Comparison of ENCODE assay signal across 17 mouse cellular contexts in the genomic region with DNA sequence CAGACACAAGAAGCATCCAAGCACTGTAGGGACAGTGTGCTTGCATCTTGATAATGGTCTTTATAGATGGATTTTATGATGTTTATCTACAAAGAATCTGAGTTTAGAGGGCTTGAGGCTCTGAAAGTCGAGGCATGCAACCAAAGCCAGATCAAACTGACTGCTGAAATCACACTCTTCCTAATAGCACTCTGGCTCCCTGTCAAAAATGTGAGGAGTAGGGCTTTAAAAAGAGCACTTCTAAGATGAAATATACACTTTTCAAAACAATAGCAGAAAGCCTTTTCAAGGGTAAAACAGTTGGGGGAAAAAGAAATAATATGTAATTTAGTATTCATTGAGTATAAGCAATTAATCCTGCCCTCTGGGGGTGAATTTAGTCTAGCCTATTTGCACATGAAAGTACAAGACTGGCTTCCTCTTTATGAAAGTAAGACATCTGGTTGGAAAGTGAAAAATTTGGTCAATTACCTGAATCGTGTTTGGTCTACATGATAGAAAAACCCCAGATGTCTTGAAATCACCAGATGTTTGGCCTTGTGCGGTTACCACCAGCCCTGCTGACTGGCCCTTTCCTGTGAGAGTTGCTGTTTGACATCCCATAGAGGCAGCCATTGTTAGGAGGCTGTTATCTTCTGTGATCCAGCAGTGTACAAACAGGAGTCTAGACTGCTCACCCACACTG.
DNase-seq lines count a peak whose midpoint lies in the region; ATAC-seq lines count a peak whose summit lies in the region.
"Had no signal": no experiment of that assay in that cellular context is flagged by ENCODE, and none has a peak within 500 bp of the region (broad histone marks: within the 10 kb centered on the region; RNA-seq: fewer than 3 reads in every experiment).

No protein-coding gene starts in this region.

- H3K9me3 ChIP-seq in hindbrain, embryonic 13.5 days: 0 out of 2 replicates have a peak, but pooled peaks cover 5% of the 10 kb centered on the region
- H3K9me3 ChIP-seq in hindbrain, embryonic 10.5 days: no peaks in the 10 kb centered on the region
- no peaks in the 10 kb centered on the region for H3K9me3 ChIP-seq in midbrain, embryonic 15.5 days
- no peaks in the 10 kb centered on the region for H3K9me3 ChIP-seq in midbrain, embryonic 11.5 days (ENCODE audit: control insufficient read depth, low read length)
- H3K9me3 ChIP-seq in stomach, embryonic 16.5 days (replicated peaks; ENCODE audit: control insufficient read depth, low read length): no peaks in the 10 kb centered on the region
- H3K9me3 ChIP-seq: liver, embryonic 13.5 days; stomach, embryonic 15.5 days had no signal

- WGBS in hindbrain, embryonic 13.5 days: 52% methylated on average over 3 of the region's 3 CpGs
- WGBS in hindbrain, embryonic 10.5 days: 64% methylated on average over 3 of the region's 3 CpGs
- 33% methylated on average over 3 of the region's 3 CpGs for WGBS in midbrain, embryonic 15.5 days
- 73% methylated on average over 3 of the region's 3 CpGs for WGBS in midbrain, embryonic 11.5 days
- 33% methylated on average over 3 of the region's 3 CpGs for WGBS in stomach, embryonic 16.5 days

- H3K4me2 ChIP-seq in hindbrain, embryonic 13.5 days: no peak overlapping the region
- no peak overlapping the region for H3K4me2 ChIP-seq in midbrain, embryonic 15.5 days
- H3K4me2 ChIP-seq in midbrain, embryonic 11.5 days: no peak overlapping the region
- H3K4me2 ChIP-seq in stomach, embryonic 16.5 days (ENCODE audit: low read depth, low read length): no peak overlapping the region
- H3K4me2 ChIP-seq: liver, embryonic 13.5 days; stomach, embryonic 15.5 days had no signal

- no peak overlapping the region for H3K4me3 ChIP-seq in hindbrain, embryonic 13.5 days
- no peak overlapping the region for H3K4me3 ChIP-seq in hindbrain, embryonic 10.5 days
- no peak overlapping the region for H3K4me3 ChIP-seq in midbrain, embryonic 15.5 days
- H3K4me3 ChIP-seq in midbrain, embryonic 11.5 days (ENCODE audit: low read depth, low read length): no peak overlapping the region
- no peak overlapping the region for H3K4me3 ChIP-seq in stomach, embryonic 16.5 days (replicated peaks; ENCODE audit: low read length)
- H3K4me3 ChIP-seq: erythroblast, embryonic 14.5 days; liver, embryonic 13.5 days; stomach, embryonic 15.5 days had no signal

- H3K27me3 ChIP-seq in hindbrain, embryonic 13.5 days: no peaks in the 10 kb centered on the region
- H3K27me3 ChIP-seq in hindbrain, embryonic 10.5 days (ENCODE audit: insufficient read depth, poor library complexity, severe bottlenecking): no peaks in the 10 kb centered on the region
- no peaks in the 10 kb centered on the region for H3K27me3 ChIP-seq in midbrain, embryonic 15.5 days (replicated peaks)
- H3K27me3 ChIP-seq in midbrain, embryonic 11.5 days (ENCODE audit: control insufficient read depth, insufficient read depth, low read length): no peaks in the 10 kb centered on the region
- no peaks in the 10 kb centered on the region for H3K27me3 ChIP-seq in stomach, embryonic 16.5 days (ENCODE audit: control insufficient read depth, insufficient read depth, low read length)
- H3K27me3 ChIP-seq: liver, embryonic 13.5 days; stomach, embryonic 15.5 days had no signal

- DNase-seq in hindbrain, embryonic 10.5 days (ENCODE audit: low spot score): no peak
- no peak for DNase-seq in midbrain, embryonic 11.5 days (ENCODE audit: low spot score, missing footprints)
- DNase-seq in embryo, embryonic 11 days: peak; percentile 28
- DNase-seq in adrenal gland, adult 18-20 months (ENCODE audit: low spot score in 2 of 2): no peak
- DNase-seq: adrenal gland, adult 2 months; cerebellum, postnatal 14 days; gastrocnemius, postnatal 10 days; liver, embryonic 13.5 days; lung, postnatal 4 days; right cerebral cortex, postnatal 4 days; thymus, postnatal 36 days had no signal

- peak overlapping the region; percentile 53 for H3K27ac ChIP-seq in hindbrain, embryonic 13.5 days
- H3K27ac ChIP-seq in hindbrain, embryonic 10.5 days: no peak overlapping the region
- H3K27ac ChIP-seq in midbrain, embryonic 15.5 days: peak overlapping the region; percentile 36; the same call in 1 of the 2 replicates
- H3K27ac ChIP-seq in midbrain, embryonic 11.5 days (ENCODE audit: low read depth, low read length): no peak overlapping the region
- H3K27ac ChIP-seq in stomach, embryonic 16.5 days (ENCODE audit: low read length): peak overlapping the region; percentile 57
- H3K27ac ChIP-seq: hindbrain, postnatal 0 days; liver, embryonic 13.5 days; stomach, embryonic 15.5 days had no signal

- H3K9ac ChIP-seq in hindbrain, embryonic 13.5 days: no peak overlapping the region
- no peak overlapping the region for H3K9ac ChIP-seq in midbrain, embryonic 15.5 days
- no peak overlapping the region for H3K9ac ChIP-seq in midbrain, embryonic 11.5 days (ENCODE audit: low read length)
- H3K9ac ChIP-seq in stomach, embryonic 16.5 days (ENCODE audit: low read length): no peak overlapping the region
- H3K9ac ChIP-seq: liver, embryonic 13.5 days; stomach, embryonic 15.5 days had no signal

- H3K36me3 ChIP-seq in hindbrain, embryonic 13.5 days: no peaks in the 10 kb centered on the region
- H3K36me3 ChIP-seq in hindbrain, embryonic 10.5 days: no peaks in the 10 kb centered on the region
- H3K36me3 ChIP-seq in midbrain, embryonic 15.5 days (replicated peaks): no peaks in the 10 kb centered on the region
- H3K36me3 ChIP-seq in midbrain, embryonic 11.5 days (ENCODE audit: control insufficient read depth, insufficient read depth, low read length): no peaks in the 10 kb centered on the region
- no peaks in the 10 kb centered on the region for H3K36me3 ChIP-seq in stomach, embryonic 16.5 days (ENCODE audit: control insufficient read depth, insufficient read depth, low read length)
- H3K36me3 ChIP-seq: liver, embryonic 13.5 days; stomach, embryonic 15.5 days had no signal

- 0 out of 2 replicates have a peak, but pooled peaks have one; percentile 14 for ATAC-seq in hindbrain, embryonic 13.5 days (ENCODE audit: low FRiP score)
- ATAC-seq in midbrain, embryonic 15.5 days (replicated peaks): no peak
- no peak for ATAC-seq in midbrain, embryonic 11.5 days (ENCODE audit: low FRiP score)
- ATAC-seq in stomach, embryonic 16.5 days (ENCODE audit: insufficient read depth, low FRiP score): peak; percentile 31; the same call in 1 of the 2 replicates
- ATAC-seq: hindbrain, postnatal 0 days had no signal

- H3K4me1 ChIP-seq in hindbrain, embryonic 13.5 days (replicated peaks): peaks cover 15% of the 10 kb centered on the region
- H3K4me1 ChIP-seq in hindbrain, embryonic 10.5 days (replicated peaks): peaks cover 10% of the 10 kb centered on the region
- peaks cover 13% of the 10 kb centered on the region; the same call in 1 of the 2 replicates for H3K4me1 ChIP-seq in midbrain, embryonic 15.5 days
- peaks cover 6% of the 10 kb centered on the region; the same call in 1 of the 2 replicates for H3K4me1 ChIP-seq in midbrain, embryonic 11.5 days (ENCODE audit: control insufficient read depth, insufficient read depth, low read length)
- peaks cover 27% of the 10 kb centered on the region for H3K4me1 ChIP-seq in stomach, embryonic 16.5 days (ENCODE audit: control insufficient read depth, insufficient read depth, low read length)

Comparison
In these comparisons a context has a peak if more than half of its experiments do, and no peak if none do; other contexts are left out.
1. H3K27ac ChIP-seq: peak in hindbrain, embryonic 13.5 days (single experiment), midbrain, embryonic 15.5 days (single experiment) and stomach, embryonic 16.5 days (single experiment); none in hindbrain, embryonic 10.5 days (single experiment) and midbrain, embryonic 11.5 days (single experiment).
2. ATAC-seq: peak in hindbrain, embryonic 13.5 days (single experiment) and stomach, embryonic 16.5 days (single experiment); none in midbrain, embryonic 15.5 days (single experiment) and midbrain, embryonic 11.5 days (single experiment).